Mouse (Mus musculus): ENCODE results near the gene Cacna1c.

GRCm38 (mm10) chr6:118755768-118756167 is 440.4 kb downstream of the Cacna1c start:
- TF ChIP-seq CTCF (IDR thresholded peaks at IDR 0.05; ENCODE audit: borderline replicate concordance, extremely low read depth, insufficient read depth, insufficient read length) (no peak), POLR2A (IDR thresholded peaks at IDR 0.05; ENCODE audit: borderline replicate concordance, extremely low read depth, insufficient read depth, insufficient read length, poor library complexity, severe bottlenecking) (no peak)
